Mouse (Mus musculus) spleen, postnatal 36 days (tissue): ENCODE data around the gene Nox3.

Source experiments
- DNase-seq, 2 experiments: peaks; one replicate each; pipeline ENCODE4 v3.0.0; 2022; ENCODE audit warnings: low spot score in 2 of 2, mixed read lengths in 1 of 2

Gene Nox3

DNA sequence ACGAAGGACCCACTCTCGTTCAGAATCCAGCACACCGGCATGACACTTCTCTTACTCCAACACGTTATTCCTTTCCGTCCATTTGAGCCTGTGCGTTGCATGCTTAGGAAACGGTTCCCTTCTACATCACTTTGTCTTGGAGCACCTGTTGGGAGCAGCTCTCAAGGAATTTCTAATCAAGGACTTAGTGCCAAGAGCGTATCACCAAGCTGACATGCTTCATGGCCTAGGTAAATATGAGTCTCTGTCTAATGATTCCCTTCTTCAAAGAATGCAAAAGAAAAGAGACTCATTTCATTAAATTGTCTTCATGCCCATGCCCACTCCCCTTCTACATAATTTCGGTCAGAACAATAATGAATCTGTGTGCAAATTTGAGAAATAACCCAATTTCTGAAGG lies at the start of gene Nox3:
TSS of gene Nox3 (minus strand) at position 101 of the 400 bp plus-strand sequence.
- DNase-seq: no peak

DNA sequence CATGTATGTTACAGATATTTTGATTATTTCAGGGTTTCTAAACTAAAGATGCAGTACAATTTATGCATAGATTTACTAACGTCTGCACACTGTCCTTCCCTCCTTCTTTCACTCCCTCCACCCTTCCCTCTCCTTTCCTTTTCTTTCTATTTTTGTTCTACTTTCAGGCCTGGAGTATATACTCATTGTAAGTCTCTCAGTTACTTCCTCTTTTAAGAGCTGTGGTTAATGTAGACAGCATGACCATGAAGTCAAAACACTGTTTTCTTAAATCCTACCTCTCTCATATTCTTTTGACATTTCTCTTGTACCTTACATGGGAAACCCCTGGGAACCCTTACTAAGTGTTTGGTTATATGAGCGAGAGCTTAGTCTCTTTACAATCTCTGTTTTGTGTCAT lies 48.3 kb upstream of the Nox3 start:
- DNase-seq: no peak

DNA sequence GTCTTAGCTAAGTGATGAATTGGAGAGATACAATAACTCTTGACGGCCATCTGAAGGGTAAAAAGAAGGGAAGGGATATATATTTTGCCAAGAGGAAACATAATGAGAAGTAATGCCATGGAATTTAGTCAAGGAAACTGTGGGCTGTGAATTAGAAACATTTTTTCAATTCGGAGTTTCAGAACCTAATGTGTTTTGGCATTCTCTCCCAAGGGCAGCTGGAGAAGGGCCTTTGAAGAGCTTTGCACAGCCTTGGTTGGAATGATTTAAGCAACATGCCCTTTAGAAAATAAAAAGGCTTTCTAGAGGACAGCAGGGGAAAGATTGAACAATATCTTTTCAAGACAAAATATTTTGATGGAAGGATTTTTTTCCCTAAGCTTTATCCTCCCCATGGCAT lies 40.9 kb upstream of the Nox3 start:
- DNase-seq: no peak

DNA sequence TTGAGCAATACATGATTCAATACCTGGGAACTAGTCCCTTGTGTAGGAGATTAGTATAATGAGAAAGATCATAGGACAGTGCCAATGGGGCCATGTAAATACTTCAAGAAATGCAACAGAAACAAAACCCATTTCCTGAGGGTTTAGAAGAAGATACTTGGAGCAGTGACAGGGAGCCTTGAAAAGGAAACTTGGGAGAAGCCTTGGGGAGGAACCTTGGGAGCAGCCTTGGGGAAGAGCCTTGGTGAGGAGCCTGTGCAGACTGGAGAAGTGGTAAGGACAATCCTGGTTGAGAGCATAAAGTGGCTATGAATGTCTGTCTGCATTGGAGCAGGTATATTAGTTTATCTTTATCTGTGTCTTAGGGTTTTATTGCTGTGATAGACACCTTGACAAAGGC lies 38.2 kb upstream of the Nox3 start:
- DNase-seq: no peak

DNA sequence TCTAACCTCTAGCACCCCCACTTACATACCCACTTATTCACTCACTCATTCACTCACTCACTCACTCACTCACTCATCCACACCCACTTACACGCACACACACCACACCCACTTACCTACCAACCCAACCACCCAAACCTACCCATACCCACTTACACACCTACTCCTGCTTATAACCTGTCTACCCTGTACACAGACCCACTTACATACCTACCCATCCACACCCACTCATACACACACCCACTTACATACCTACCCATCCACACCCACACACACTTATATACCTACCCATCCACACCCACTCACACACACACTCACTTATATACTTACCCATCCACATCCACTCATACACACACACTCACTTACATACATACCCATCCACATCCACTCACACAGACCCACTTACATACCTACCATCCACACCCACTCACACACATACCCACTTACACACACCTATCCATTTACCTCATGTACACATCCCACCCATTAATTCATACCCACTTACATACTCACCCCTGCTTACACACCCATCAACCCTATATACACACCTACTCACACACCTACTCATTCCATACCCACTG lies 9.4 kb upstream of the Nox3 start:
- DNase-seq: no peak

DNA sequence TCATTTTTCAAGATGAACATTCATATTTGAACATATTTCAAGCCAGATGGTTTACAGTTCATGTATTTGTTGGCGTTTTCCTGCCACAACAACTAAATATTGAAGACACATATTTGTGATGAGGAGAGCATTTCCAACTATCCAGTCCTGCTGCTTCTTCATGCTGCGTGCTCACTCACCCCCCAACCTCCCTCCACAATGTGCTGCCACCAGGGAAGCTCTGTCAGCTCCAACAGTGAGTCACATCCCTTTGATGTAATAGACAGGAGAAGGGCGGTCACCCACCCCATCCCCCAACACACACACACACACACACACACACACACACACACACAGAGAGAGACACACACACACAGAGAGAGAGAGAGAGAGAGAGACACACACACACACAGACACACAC lies 6.3 kb upstream of the Nox3 start:
- no peak for DNase-seq

DNA sequence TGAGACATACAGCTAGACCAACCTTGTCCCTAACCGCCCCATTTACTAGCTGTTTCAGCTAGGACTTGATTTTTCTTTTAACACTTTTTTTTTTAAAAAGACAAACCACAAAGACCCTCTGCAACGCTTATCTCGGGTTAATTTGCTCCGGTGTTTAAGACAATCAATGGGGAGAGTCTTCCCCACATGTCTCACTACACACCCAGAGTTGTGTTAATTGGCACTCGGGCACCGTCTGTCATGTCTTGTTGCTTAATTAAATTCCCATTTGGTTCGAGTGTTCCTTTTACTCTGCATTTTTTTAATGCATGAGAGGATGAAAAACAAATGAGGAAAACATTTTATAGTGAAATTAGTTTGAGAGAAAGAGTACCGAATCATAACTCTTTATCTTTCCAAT lies 3.2 kb downstream of the Nox3 start:
- no peak for DNase-seq

DNA sequence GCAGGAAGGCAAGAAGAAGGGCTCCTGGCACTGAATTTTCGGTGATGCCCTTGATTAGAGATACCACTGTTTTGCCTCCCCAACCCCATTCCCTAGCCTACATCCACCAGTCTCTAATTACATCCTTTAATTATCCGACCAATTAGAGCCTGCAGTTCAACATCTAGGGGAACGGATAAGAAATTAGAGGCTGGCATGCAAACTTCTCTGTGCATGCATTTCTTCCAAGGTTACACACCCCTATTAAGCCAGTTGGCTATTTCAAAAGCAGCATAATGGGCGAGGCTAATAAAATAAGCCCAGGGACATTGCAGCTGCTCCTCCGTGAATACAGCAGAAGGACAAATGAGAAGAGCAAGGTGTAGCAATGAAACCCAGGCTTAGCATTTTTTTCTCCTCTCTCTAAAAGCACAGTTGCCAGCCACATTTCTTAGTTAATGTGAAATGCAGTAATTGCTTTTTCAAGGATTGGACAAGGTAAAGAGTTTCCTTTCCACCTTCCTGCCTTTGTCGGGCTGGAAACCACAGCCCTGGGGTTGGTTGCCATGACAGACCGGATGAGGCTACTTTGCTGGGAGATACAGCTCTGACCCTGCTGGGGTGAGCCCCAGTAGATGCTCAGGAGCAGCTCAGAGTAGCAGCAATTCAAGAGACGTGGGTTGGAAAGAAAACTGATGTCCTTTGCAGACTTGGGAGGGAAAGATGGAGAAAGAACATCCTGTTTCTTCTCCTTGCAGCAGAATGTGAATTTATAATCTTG lies 5.4 kb downstream of the Nox3 start:
- no peak for DNase-seq

DNA sequence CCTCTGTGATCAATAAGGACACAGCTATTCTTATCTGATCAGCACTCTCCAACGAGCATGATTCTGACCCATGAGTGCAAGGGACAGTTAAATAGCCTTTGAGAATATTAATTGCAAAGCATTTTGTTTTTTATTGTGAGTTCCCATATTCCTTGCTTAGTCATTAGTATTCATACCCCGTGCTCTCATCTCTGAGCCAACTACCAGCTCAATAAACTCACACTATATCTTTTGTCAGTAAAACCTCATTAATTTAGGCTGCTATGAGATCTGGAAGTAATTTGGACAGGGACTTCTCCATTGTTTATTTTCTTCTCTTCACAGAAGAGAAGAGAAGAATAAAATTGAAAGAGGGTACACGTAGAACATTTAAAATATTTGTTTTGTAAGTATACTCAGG lies 12.4 kb downstream of the Nox3 start:
- DNase-seq: no peak

DNA sequence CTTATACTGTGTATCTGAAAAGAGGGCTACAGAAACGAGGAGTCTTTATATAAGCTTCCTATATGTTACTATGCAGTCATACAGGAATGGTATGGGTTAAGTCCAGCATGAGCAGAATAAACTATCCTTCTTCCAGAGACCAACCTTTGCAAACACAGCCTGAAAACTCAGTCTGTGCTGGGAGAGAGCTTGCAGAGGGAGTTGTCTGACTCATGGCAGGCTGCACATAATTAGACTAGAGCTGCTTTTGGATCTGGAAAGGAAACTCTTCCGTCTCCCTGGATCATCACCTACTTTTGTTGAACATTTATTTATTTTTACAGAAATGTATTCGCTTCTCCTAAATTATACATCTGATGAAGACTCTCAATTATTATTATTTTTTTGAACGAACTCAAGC lies 26.8 kb downstream of the Nox3 start:
- DNase-seq: no peak

DNA sequence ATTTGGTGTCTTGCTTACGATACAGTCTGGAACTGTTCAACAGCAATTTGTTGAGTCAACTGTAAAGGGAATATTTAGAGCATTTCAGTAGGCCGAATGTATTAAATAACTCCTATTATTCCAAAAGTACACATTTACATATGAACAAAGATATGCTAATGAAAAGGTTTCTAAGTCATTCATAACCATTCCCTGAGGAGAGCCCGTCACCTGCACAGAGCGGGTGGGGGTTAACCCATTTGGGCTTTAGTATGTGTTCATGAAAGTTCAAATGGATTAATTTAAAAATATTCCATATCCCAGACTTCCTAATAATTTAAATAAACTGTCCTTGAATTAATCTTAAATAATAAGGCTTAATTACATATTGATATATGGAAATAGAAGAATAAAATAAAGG lies 28.8 kb downstream of the Nox3 start:
- no peak for DNase-seq

DNA sequence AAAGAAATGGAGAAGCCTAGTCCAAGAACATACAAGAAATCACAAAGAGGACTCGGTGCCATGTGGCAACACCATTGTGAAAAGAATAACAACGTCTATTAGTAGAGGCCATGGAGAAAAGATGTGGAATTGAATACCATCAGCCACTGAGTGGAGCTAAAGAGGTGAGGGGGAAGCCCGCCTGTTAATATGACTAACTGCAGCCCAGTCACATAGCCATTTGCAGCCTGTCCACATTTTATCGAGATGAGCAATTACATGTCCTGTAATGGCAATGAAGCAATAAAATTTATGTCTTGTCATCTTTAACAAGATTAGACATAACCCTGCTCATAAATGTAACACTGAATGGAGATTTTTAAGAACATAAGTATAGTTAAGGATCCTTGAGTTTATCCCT lies 30.7 kb downstream of the Nox3 start:
- no peak for DNase-seq

DNA sequence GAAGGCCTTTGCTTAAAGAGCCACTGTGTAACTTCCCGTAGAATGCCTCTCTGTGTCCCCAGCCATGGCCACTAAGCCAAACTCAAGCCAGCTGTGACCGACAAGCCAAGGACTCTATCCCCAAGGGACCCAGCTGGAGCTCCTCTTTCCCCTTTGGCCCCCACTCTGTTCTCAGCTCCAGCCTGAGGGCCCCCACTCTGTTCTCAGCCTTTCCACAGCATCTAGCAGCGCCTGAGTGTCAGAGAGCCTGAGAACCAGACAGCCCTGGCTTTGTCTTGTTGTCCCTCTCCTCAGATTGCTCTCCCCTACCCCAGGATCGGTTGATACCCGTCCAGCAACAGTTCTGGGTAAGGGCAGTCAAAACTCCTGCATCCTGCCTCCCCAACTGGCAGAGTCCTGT lies 36.6 kb downstream of the Nox3 start:
- DNase-seq: no peak

DNA sequence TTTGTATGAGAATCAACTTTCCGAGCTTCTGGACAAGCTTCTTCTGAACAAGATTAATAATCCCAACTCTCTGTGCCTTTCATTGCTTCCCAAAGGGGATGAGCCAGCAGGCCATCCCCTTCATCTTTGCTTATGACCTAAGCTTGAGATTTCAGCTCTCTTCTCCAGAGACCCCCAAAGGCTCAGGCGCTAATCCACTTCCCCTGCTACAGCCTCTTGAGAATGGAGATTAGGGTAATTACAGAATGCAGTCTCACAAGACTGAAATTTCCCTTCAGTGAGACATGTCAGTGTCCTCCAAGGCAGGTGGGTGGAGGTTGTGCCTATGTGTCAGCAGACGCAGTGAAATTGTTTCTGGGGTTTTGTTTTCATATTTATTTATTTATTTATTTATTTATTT lies 45.7 kb downstream of the Nox3 start:
- no peak for DNase-seq

DNA sequence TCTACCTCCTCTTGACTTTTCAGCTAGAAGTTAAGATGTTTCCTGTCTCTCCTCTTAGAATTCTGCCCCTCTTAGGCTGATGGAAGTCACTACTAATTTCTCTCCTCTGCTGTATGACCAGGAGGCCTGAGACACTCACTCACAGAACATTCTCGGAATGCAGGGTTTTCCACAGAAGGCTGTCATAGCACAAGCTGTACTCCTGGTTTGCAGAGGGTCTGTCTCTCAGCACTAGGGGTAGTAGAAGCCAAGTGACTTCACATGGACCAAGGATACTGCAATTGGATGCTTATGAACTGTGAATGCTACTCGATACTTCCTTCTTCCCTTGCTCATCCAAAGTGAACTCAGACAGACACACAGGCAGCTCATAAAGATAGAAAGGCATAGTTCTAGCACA lies 52.5 kb downstream of the Nox3 start:
- DNase-seq: no peak

DNA sequence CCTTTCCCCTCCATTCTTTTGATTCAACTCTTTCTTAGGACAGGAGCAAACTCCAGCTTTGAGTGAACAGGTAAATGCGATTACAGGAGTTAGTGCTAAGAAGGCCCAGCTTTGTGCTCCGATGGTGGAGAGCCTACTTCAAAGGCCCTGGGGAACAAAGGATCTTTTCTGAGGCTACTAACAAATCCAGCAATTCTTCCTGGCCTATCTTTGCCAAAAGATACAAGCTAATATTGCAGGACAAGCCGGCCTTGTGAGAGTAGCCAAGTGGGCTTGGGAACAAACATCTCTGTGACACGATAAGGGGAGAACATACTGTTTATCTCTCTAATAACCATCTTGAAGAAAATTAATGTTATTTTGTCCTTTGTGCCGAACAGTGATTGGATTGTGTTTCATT lies 54.6 kb downstream of the Nox3 start:
- DNase-seq: no peak

DNA sequence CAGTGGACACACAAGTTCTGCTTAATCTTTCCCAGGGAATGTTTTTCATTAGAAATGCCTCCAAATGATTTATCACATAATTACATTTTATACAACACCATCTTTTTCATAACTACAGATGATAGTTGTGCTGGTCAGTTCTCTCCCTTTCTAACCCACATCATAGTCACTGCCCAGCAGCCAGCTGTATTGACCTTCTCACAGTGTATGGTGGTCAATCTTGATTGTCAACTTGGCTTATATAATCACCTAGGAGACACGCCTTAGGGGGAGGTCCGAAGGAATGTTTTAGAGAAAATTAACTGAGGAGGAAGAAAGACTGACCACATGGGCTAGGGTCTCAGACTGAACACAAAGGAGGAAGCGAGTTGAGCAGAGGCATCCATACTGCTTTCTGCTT lies 57.3 kb downstream of the Nox3 start:
- DNase-seq: no peak

DNA sequence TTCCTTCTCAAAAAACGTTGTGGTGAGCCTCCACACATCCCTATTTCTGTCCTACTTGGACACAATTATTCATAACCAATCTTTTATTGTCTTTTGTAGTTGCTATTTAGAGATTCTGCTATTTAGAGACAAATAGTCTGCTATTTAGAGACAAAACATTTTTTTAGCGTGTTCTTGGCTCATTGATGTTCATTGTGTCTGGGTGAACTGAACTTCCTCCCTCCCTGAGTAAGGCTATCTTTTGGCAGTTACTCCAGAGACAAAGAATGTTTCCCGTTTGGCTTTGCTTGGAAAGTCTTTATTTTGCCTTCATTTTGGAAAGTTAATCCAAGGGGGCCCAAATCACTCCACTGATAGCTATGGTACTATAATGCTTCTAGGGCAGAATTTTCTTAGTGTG lies 63.6 kb downstream of the Nox3 start:
- DNase-seq: no peak

DNA sequence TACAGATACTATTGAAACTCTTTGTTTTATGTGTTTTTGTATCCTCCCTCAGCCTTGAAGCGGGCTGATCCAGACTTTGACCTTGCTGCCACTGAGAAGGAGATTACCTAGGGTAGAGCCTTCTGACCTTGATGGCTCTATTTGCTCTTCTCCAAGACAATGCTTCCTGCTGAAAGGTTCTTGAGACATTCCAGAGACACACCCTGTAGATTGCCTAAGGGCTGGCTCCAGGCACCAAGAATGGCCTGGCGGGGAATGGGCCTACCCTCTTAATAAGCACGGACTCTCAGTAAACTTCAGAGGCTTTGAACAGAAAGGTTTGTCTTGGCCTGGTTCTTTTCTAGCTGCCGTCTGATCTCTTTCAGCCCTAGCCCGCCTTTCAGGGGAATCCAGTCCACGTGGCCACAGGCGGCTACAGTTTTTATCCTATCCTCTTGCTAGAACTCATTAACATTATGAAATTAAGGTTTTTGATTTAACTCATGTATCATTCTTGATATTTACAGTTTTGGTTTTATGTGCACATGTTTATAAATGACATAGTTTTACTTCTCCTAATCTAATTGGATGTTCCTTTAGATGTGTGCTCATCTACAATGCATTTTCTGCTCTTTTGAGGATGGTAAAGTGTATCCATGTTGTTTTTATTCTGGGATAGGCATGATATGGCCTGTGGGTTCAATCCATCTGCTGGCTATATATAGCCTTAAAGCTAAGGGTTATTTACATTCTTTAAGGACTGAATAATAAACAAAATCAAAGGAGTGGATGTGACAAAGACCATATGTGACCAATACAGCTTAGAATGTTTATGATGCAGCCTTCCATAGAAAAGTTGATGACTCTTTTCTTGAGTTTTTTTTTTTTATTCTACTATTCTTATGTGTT lies 79.5 kb downstream of the Nox3 start:
- no peak for DNase-seq

DNA sequence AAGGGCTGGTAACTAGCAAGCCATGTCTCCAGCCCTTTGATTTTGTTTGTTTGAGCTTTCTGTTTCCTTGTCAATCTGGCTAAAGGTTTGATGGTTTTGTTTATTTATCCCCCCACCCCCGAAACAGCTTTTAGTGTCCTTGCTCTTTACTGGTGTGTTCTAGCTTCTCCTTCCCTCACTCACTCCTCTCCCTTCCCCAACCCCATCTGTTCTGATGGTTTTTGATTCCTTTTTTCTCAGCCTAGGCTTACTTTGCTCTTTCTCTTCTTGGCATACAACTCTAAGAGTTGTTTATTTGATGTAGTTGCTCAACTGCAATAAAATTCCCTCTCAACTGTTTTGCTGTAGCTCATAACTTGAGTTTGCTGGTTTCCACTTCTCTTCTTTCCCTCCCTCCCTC lies 80.5 kb downstream of the Nox3 start:
- no peak for DNase-seq

DNA sequence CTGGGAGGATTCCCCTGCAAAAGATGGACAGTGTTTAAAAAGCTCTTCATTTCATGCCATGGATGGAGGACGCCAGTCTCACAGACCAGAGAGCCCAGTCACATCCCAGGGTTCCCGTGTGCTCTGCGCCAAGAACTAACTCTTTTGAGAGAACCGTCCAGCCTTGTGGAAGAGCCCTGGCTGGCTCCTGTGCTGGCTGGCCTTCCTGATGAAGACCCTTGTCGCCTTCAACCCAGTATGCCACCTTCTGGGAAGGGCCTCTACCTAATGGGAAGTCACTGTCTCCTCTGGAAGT lies 84.3 kb downstream of the Nox3 start:
- DNase-seq: no peak

DNA sequence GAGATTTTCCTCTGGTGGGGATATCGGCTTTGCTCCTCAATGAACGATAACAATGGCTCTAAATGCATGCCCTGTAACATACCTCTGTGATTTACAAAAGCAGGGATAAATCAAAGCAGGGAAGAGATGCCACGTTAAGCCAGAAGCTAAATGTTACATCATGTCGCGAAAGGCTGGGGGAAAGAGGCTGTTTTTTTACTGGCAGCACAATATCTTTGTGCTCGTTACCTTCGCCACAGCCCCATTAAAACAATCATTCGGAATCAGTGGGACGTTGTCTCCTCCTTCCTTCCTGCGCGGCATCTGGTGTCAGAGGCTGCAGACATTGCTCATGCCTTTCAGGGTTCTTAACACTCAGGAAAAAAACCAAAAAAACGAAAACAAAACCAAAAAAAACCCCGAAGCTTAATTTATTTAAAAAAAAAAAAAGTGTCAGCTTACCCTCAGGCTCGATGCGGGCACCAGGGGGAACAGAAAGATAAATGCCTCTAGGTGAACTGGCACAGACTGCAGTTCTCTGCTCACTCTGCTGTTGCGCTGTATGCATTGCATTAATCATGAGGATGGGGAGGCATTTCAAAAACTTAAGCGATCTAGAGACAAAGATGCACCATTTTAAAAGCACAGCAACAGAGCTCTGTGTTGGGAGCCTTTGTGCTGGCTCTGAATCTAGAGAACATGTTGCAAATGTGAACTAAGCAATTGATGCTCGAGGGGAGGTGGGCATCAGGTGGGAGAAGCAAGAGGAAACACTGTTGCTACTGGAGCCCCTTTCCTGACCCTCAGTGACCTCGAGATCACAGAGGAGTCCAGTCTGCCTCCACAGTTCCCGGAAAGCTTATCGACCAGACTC lies 84.9 kb downstream of the Nox3 start:
- DNase-seq: no peak
